Mouse (Mus musculus) C2C12 (cell line): ENCODE data around the gene Slc44a1.

Experiments
- CEBPB ChIP-seq: IDR thresholded peaks from one replicate; pipeline ENCODE4 v1.6.1; 2011; ENCODE audit warnings: low read depth, mild to moderate bottlenecking, control low read depth, moderate library complexity
- CTCF ChIP-seq: IDR thresholded peaks from one replicate; pipeline ENCODE4 v1.5.1; 2011; ENCODE audit not compliant: control insufficient read depth, insufficient read depth, insufficient read length
- FOSL1 ChIP-seq: IDR thresholded peaks from one replicate; pipeline ENCODE4 v1.8.0; 2011; ENCODE audit warnings: mild to moderate bottlenecking, low read length; ENCODE audit not compliant: poor library complexity, insufficient read depth, severe bottlenecking
- MYOD1 ChIP-seq: IDR thresholded peaks from one replicate; pipeline ENCODE4 v1.6.1; 2011; ENCODE audit warnings: low read depth; ENCODE audit not compliant: control insufficient read depth, insufficient read length
- MYOG ChIP-seq: IDR thresholded peaks from one replicate; pipeline ENCODE4 v1.6.1; 2011; ENCODE audit not compliant: control insufficient read depth, insufficient read length; ENCODE audit errors: extremely low read depth

DNA sequence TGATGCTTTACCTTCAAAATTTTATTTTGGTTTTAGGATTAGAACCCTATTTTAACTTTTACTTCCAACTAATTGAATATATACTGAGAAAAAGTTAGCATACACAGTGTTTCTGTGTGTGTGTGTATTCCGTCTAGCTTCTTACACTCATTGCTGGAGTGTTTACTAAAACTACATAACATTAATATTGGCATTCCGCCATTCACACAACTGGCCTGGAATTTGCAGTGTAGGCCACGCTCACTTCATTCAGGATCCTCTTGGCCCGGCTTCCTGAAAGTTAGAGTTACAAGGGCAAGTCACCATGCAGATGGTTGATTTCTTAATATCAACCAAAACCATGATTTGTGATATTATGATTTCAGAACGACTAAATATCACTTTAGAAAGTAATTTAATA lies 21.9 kb downstream of the Slc44a1 start:
- TF ChIP-seq MYOD1, result no peak
- TF ChIP-seq CTCF, result no peak
- TF ChIP-seq CEBPB, result no peak
- TF ChIP-seq MYOG, result no peak
- TF ChIP-seq FOSL1, result no peak
